Mouse (Mus musculus): ENCODE measurements around the gene 2010111I01Rik.

2010111I01Rik gene

GRCm38 (mm10) chr13:63115187-63115784 is 150.6 kb downstream of the 2010111I01Rik start:
- no peaks in the 10 kb centered on the region for H3K27me3 ChIP-seq (ENCODE audit: control insufficient read depth, insufficient read depth, low read length, poor library complexity, severe bottlenecking)
- no peaks in the 10 kb centered on the region for H3K36me3 ChIP-seq (ENCODE audit: control insufficient read depth, insufficient read depth, low read length, poor library complexity, severe bottlenecking)
- DNase-seq (ENCODE audit: low read depth, low spot score): no peak

DNA sequence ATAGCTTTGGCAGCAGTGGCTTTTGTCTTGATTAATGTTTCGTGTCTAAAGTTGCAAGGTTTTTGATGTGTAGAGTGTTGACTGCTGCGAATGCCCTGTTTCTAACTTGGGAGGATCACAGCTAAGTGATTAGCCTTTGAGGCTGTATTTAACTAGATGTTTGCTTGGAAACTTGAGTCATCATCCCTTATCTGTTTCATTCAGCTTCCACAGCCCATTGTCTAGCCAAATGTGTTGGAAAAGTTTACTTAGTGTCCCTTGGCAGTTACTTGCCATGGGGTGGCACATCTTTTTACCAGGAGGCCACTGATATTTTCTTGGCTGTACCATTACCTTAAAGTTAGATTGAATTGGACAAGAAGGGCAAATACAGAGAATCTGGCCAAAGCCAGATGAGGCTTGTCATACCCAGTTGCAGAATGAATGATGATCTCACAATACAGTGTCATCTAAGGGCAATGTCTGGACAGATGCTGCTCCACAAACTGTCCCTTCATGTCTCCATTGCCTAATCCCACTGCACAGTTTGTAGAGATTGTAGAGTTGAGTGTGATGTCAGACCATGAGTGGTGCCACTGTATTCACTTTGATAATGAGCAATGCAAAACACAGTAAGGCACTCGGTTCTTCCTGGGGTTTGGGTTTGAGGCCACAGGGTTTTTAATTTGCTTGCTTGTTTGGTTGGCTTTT is 152.9 kb downstream of the 2010111I01Rik start:
- no peak for DNase-seq (ENCODE audit: low read depth, low spot score)
- no peaks in the 10 kb centered on the region for H3K36me3 ChIP-seq (ENCODE audit: control insufficient read depth, insufficient read depth, low read length, poor library complexity, severe bottlenecking)
- H3K27me3 ChIP-seq (ENCODE audit: control insufficient read depth, insufficient read depth, low read length, poor library complexity, severe bottlenecking): no peaks in the 10 kb centered on the region

DNA sequence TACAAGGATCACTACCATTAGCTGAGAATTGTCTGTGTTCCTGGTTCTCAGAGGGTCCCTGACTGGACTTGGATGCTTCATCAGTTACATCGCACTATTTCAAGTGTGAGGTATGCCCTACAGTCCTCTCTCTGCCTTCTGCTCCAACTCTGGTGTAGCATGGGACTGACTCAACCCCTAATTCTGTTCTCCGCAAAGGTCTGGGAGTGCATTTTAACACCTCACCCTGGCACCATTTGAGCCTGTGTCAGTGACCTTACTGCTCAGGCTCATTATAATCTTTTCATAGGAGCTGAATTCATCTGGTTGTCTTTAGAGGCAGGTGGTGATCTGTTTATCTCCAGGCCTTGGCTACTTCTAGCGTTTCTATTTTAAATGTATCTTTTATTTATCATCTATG is 154.0 kb downstream of the 2010111I01Rik start:
- no peak for DNase-seq (ENCODE audit: low read depth, low spot score)
- no peaks in the 10 kb centered on the region for H3K27me3 ChIP-seq (ENCODE audit: control insufficient read depth, insufficient read depth, low read length, poor library complexity, severe bottlenecking)
- no peaks in the 10 kb centered on the region for H3K36me3 ChIP-seq (ENCODE audit: control insufficient read depth, insufficient read depth, low read length, poor library complexity, severe bottlenecking)

GRCm38 (mm10) chr13:63120296-63120695 is 155.6 kb downstream of the 2010111I01Rik start:
- H3K36me3 ChIP-seq (ENCODE audit: control insufficient read depth, insufficient read depth, low read length, poor library complexity, severe bottlenecking): no peaks in the 10 kb centered on the region
- no peaks in the 10 kb centered on the region for H3K27me3 ChIP-seq (ENCODE audit: control insufficient read depth, insufficient read depth, low read length, poor library complexity, severe bottlenecking)
- no peak for DNase-seq (ENCODE audit: low read depth, low spot score)

DNA sequence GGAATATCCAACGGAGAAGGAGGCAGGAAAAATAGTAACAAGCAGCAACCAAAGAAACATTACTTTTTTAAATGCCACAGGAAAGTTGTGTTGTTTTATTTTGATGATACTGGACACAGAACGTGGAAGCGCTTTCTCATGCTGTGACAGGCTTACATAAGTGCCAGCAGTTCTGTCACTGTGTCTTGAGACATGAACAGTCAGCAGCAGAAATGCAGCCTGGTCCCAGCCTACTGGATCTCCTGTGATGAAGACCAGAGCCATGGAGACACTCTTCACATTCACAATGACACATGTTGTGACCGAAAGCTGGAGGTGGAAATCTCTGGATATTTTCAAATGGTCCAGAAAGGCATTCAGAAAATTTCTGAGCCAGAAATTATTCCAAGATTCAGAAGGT is 157.1 kb downstream of the 2010111I01Rik start:
- Histone ChIP-seq H3K27me3 (ENCODE audit: control insufficient read depth, insufficient read depth, low read length, poor library complexity, severe bottlenecking) (no peaks in the 10 kb centered on the region), H3K36me3 (ENCODE audit: control insufficient read depth, insufficient read depth, low read length, poor library complexity, severe bottlenecking) (no peaks in the 10 kb centered on the region)
- no peak for DNase-seq (ENCODE audit: low read depth, low spot score)

- DNase-seq (ENCODE audit: low read depth, low spot score): no peak
Observed at GRCm38 (mm10) chr13:63126206-63126605, 161.5 kb downstream of the 2010111I01Rik start.

GRCm38 (mm10) chr13:63127516-63127915 is 162.8 kb downstream of the 2010111I01Rik start:
- no peaks in the 10 kb centered on the region for H3K36me3 ChIP-seq (ENCODE audit: control insufficient read depth, insufficient read depth, low read length, poor library complexity, severe bottlenecking)

More at GRCm38 (mm10) chr13:63126206-63126605, 161.5 kb downstream of the 2010111I01Rik start:
- Histone ChIP-seq H3K36me3 (ENCODE audit: control insufficient read depth, insufficient read depth, low read length, poor library complexity, severe bottlenecking) (no peaks in the 10 kb centered on the region), H3K27me3 (ENCODE audit: control insufficient read depth, insufficient read depth, low read length, poor library complexity, severe bottlenecking) (no peaks in the 10 kb centered on the region; the same call in 1 of the 2 replicates)

DNA sequence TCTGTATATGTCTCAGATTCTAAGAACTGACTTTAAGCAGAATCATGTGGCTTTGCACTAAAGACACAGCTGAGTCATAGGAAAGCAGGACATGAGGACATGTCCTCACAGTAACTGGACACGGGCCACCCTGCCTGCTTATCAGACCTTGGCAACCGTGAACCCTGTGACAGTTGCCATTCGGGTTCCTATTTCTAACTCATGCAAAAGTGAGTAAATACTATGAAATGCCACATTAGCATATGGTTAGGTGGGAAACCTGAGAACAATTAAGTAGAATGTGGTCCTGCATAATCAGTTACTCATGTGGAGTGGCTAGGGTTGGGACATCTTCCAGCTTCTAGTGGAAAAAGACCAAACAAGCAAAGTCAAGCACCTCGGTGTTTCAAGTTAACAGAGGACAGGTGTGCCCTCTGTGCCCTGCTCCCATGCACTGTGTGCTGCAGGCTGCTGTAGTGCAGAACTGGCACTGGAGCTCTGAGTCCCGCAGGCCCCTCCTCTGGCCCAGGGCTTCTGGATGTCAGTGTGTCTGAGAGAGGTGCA is 170.3 kb downstream of the 2010111I01Rik start:
- H3K27me3 ChIP-seq (ENCODE audit: control insufficient read depth, insufficient read depth, low read length, poor library complexity, severe bottlenecking): no peaks in the 10 kb centered on the region
- no peak for DNase-seq (ENCODE audit: low read depth, low spot score)
- no peaks in the 10 kb centered on the region for H3K36me3 ChIP-seq (ENCODE audit: control insufficient read depth, insufficient read depth, low read length, poor library complexity, severe bottlenecking)

More at GRCm38 (mm10) chr13:63127516-63127915, 162.8 kb downstream of the 2010111I01Rik start:
- H3K27me3 ChIP-seq (ENCODE audit: control insufficient read depth, insufficient read depth, low read length, poor library complexity, severe bottlenecking): no peaks in the 10 kb centered on the region; the same call in 1 of the 2 replicates
- no peak for DNase-seq (ENCODE audit: low read depth, low spot score)

- H3K36me3 ChIP-seq (ENCODE audit: control insufficient read depth, insufficient read depth, low read length, poor library complexity, severe bottlenecking): no peaks in the 10 kb centered on the region
- H3K27me3 ChIP-seq (ENCODE audit: control insufficient read depth, insufficient read depth, low read length, poor library complexity, severe bottlenecking): no peaks in the 10 kb centered on the region
- no peak for DNase-seq (ENCODE audit: low read depth, low spot score)
Observed at GRCm38 (mm10) chr13:63135994-63136393, 171.3 kb downstream of the 2010111I01Rik start.

DNA sequence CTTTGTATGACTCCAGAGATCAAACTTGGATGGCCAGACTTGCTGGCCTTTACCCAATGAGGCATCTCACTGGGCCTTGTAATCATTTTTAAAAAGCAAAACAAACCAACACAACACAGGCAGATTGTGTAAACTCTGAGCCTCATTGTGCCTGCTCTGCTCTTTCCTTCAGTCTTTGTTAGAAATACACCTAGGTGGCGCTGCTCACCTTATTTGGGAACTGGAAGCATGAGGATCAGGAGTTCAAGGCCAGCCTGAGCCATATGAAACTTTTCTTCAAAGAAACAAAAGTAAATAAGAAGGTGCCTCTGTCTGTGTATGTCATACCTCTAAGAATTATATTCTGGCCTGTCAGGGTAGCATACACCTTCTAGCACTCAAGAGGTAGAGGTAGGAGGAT is 172.1 kb downstream of the 2010111I01Rik start:
- Histone ChIP-seq H3K27me3 (ENCODE audit: control insufficient read depth, insufficient read depth, low read length, poor library complexity, severe bottlenecking) (no peaks in the 10 kb centered on the region), H3K36me3 (ENCODE audit: control insufficient read depth, insufficient read depth, low read length, poor library complexity, severe bottlenecking) (no peaks in the 10 kb centered on the region)
- peak; percentile 31 for DNase-seq (ENCODE audit: low read depth, low spot score)

DNA sequence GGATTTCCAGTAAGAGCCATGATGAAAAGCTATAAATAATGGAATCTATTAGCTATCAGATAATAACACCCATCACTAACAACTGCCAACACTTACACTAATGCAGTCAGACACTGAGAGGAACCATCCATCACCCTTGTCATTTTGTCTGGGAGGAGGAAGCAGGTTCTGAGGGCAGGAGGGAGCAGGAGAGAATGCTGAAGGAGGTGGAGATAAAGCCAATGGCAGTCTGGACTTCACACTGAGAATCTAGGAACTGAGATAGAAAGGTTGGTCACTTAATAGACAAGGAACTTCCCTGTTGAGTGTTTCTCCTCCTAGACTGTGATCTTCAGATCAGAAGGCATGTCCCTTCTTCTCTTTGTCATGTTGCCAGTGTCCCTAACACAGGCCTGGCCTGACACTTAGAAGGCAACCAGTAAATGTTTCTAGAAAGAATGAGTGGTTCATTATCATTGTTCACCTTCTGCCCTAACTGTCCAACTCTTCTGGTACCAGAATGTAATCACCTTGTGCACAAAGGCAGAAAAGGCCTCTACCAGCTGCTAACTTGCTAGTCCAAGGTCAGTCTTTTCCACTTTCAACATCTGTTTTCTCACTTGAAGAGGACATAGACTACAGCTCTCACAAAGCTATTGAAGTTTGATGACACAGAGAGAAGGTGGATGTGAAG is 173.8 kb downstream of the 2010111I01Rik start:
- H3K27me3 ChIP-seq (ENCODE audit: control insufficient read depth, insufficient read depth, low read length, poor library complexity, severe bottlenecking): no peaks in the 10 kb centered on the region
- no peaks in the 10 kb centered on the region for H3K36me3 ChIP-seq (ENCODE audit: control insufficient read depth, insufficient read depth, low read length, poor library complexity, severe bottlenecking)
- no peak for DNase-seq (ENCODE audit: low read depth, low spot score)

DNA sequence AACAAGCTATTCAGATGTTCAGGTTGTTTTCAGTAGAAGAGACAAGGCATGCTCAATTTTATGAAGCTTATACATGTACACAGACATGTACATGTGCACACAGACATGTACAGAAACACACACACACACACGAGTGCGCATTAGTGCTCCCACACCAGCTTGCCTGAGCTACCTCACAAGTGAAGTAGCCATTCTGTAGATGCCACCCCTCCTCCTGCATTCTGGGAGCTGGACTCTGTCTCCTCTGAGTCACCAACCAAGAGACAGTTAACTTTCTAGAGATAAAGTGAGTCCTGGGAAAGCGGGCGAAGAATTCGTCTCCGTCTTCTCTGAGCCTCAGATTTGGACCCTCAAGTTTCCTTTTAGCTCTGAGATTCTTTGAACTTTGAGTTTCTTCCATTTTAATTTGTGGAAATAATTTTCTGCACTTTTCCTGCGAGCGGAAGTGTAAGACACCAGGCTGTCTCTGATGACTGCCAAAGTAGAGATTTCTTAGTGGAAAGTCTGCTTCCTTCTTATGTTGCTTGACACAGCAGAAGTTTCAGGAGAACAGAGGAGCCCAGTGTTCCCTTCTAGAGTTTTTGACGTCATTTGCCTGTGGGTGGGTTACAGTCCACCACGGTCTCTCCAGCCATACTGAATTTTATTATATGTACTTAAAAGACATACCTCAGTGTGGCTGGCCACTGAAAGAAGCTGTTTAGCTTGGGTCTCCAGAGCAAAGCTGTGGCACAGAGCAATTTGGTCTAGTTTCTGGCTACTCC is 175.0 kb downstream of the 2010111I01Rik start:
- no peaks in the 10 kb centered on the region for H3K36me3 ChIP-seq (ENCODE audit: control insufficient read depth, insufficient read depth, low read length, poor library complexity, severe bottlenecking)
- DNase-seq (ENCODE audit: low read depth, low spot score): no peak

DNA sequence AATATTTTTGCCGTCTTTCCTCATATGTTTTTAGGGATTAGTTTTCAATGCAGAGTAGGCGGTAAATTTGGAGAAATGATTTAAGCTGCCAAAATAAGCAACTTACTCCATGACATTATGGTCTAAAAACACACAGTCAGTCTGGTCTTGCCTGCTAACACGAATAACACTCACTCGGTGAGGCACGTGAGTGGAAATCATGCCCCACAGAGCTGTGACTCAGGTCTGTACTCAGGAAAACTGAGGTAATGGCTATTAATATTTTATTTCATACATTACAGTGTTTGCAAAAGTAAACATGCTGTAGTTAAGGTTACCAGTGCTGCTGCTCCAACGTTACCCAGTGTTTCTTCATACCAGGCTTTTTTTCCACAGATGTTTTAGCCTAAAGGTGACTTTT is 176.1 kb downstream of the 2010111I01Rik start:
- DNase-seq (ENCODE audit: low read depth, low spot score): no peak
- Histone ChIP-seq H3K27me3 (ENCODE audit: control insufficient read depth, insufficient read depth, low read length, poor library complexity, severe bottlenecking) (no peaks in the 10 kb centered on the region), H3K36me3 (ENCODE audit: control insufficient read depth, insufficient read depth, low read length, poor library complexity, severe bottlenecking) (no peaks in the 10 kb centered on the region)

More for the DNA sequence above, 175.0 kb downstream of the 2010111I01Rik start:
- H3K27me3 ChIP-seq (ENCODE audit: control insufficient read depth, insufficient read depth, low read length, poor library complexity, severe bottlenecking): no peaks in the 10 kb centered on the region

DNA sequence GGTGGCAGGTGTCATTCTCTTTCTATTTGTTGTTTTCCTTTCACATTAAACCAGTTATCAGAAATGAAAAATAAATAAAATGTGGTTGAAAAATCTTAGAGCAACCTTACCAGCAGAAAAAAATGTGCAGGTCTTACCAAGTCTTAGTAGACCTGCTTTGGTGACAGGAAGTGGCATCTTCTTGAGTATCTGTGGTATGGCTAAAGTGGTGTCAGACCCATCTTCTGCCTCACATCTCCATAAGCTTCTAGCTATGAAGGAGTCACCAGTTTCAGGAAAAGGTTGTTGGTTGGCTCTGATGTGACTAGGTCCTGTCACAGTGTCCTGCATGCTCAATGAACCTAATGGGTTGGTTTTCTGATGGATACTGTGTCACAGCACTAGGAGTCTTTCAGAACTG is 176.6 kb downstream of the 2010111I01Rik start:
- Histone ChIP-seq H3K36me3 (ENCODE audit: control insufficient read depth, insufficient read depth, low read length, poor library complexity, severe bottlenecking) (no peaks in the 10 kb centered on the region), H3K27me3 (ENCODE audit: control insufficient read depth, insufficient read depth, low read length, poor library complexity, severe bottlenecking) (no peaks in the 10 kb centered on the region)
- DNase-seq (ENCODE audit: low read depth, low spot score): no peak

Measured in splenic B cell, adult 2 months (primary cell).